Mouse (Mus musculus): ENCODE measurements at regions not wholly inside any gene's neighbourhood (a gene's known extent, or its start where the extent isn't known, plus 50 kb on each side); places are given as distances from the start of the nearest gene placed in this dataset.

- no peak for DNase-seq (ENCODE audit: low spot score in 2 of 2)
These were observed 285.1 kb upstream of the Tle3 start for GRCm38 (mm10) chr9:61087035-61087434.

GRCm38 (mm10) chr9:61089066-61089686 is 283.0 kb upstream of the Tle3 start:
- no peak for DNase-seq (ENCODE audit: low spot score in 2 of 2)

- no peak for DNase-seq (ENCODE audit: low spot score in 2 of 2)
These were observed 281.1 kb upstream of the Tle3 start for GRCm38 (mm10) chr9:61091036-61091435.

- peak in 1 of 2 experiments; percentile 44 for DNase-seq (ENCODE audit: low spot score in 2 of 2)
These were observed 279.2 kb upstream of the Tle3 start for GRCm38 (mm10) chr9:61092834-61093479.

- DNase-seq (ENCODE audit: low spot score in 2 of 2), result no peak
These were observed 276.9 kb upstream of the Tle3 start for GRCm38 (mm10) chr9:61095069-61095775.

GRCm38 (mm10) chr9:61101741-61102450 is 270.3 kb upstream of the Tle3 start:
- DNase-seq (ENCODE audit: low spot score in 2 of 2), result no peak

- no peak for DNase-seq (ENCODE audit: low spot score in 2 of 2)
These were observed 269.5 kb upstream of the Tle3 start for GRCm38 (mm10) chr9:61102451-61103358.

- DNase-seq (ENCODE audit: low spot score in 2 of 2), result no peak
These were observed 266.5 kb upstream of the Tle3 start for GRCm38 (mm10) chr9:61105550-61106280.

- no peak for DNase-seq (ENCODE audit: low spot score in 2 of 2)
These were observed 262.5 kb upstream of the Tle3 start for GRCm38 (mm10) chr9:61109519-61110285.

- no peak for DNase-seq (ENCODE audit: low spot score in 2 of 2)
These were observed 261.0 kb upstream of the Tle3 start for GRCm38 (mm10) chr9:61111206-61111605.

- DNase-seq (ENCODE audit: low spot score in 2 of 2), result peak; percentile 72 to 75
These were observed 260.3 kb upstream of the Tle3 start for GRCm38 (mm10) chr9:61111733-61112415.

GRCm38 (mm10) chr9:61119252-61119651 is 252.9 kb upstream of the Tle3 start:
- no peak for DNase-seq (ENCODE audit: low spot score in 2 of 2)

GRCm38 (mm10) chr9:61120531-61120930 is 251.6 kb upstream of the Tle3 start:
- DNase-seq (ENCODE audit: low spot score in 2 of 2), result no peak

- DNase-seq (ENCODE audit: low spot score in 2 of 2), result no peak
These were observed 251.2 kb upstream of the Tle3 start for GRCm38 (mm10) chr9:61120931-61121391.

GRCm38 (mm10) chr9:61123431-61123830 is 248.7 kb upstream of the Tle3 start:
- DNase-seq (ENCODE audit: low spot score in 2 of 2), result no peak

- no peak for DNase-seq (ENCODE audit: low spot score in 2 of 2)
These were observed 246.4 kb upstream of the Tle3 start for GRCm38 (mm10) chr9:61125769-61126168.

- no peak for DNase-seq (ENCODE audit: low spot score in 2 of 2)
These were observed 244.1 kb upstream of the Tle3 start for GRCm38 (mm10) chr9:61128077-61128476.

- DNase-seq (ENCODE audit: low spot score in 2 of 2), result no peak
These were observed 243.0 kb upstream of the Tle3 start for GRCm38 (mm10) chr9:61129186-61129585.

GRCm38 (mm10) chr9:61130877-61131276 is 241.3 kb upstream of the Tle3 start:
- no peak for DNase-seq (ENCODE audit: low spot score in 2 of 2)
